9 mouse cellular contexts compared by ENCODE assay signal in genomic region chr9:37013565-37013964, GRCm38 (mm10).
DNase-seq lines count a peak whose midpoint lies in the region; ATAC-seq lines count a peak whose summit lies in the region.
"Had no signal": no experiment of that assay in that cellular context is flagged by ENCODE, and none has a peak within 500 bp of the region (broad histone marks: within the 10 kb centered on the region; RNA-seq: fewer than 3 reads in every experiment).

No protein-coding gene starts in this region.

- peaks cover 11% of the 10 kb centered on the region; the same call in 1 of the 2 replicates for H3K4me1 ChIP-seq in embryonic facial prominence, embryonic 13.5 days
- peaks cover 12 to 28% of the 10 kb centered on the region in 2 experiments for H3K4me1 ChIP-seq in heart, embryonic 14.5 days (ENCODE audit: control insufficient read depth in 2 of 2, insufficient read depth in 2 of 2, low read length in 2 of 2)

- H3K27ac ChIP-seq in embryonic facial prominence, embryonic 13.5 days, result no peak overlapping the region
- H3K27ac ChIP-seq in heart, embryonic 14.5 days (replicated peaks in 1 of 2; ENCODE audit: control insufficient read depth in 1 of 2, insufficient read depth in 1 of 2, low read depth in 2 of 2, low read length in 2 of 2), result no peak overlapping the region

- WGBS in embryonic facial prominence, embryonic 13.5 days, result 22% methylated on average over 8 of the region's 8 CpGs
- 8% methylated on average over 8 of the region's 8 CpGs for WGBS in heart, embryonic 14.5 days

- peak; percentile 25 for DNase-seq in kidney, postnatal 10 days
- no peak for DNase-seq in kidney, adult 11 months
- peak; percentile 69 for DNase-seq in mesoderm, embryonic 11.5 days (ENCODE audit: low read depth, low spot score)
- DNase-seq in spleen, postnatal 14 days (ENCODE audit: low spot score in 2 of 2), result no peak
- DNase-seq in cerebellum, postnatal 36 days, result no peak
- no peak for DNase-seq in lung, postnatal 36 days

- H3K36me3 ChIP-seq in embryonic facial prominence, embryonic 13.5 days, result no peaks in the 10 kb centered on the region
- H3K36me3 ChIP-seq in heart, embryonic 14.5 days (ENCODE audit: control insufficient read depth, insufficient read depth, low read length), result no peaks in the 10 kb centered on the region

- H3K27me3 ChIP-seq in embryonic facial prominence, embryonic 13.5 days, result no peaks in the 10 kb centered on the region
- H3K27me3 ChIP-seq in heart, embryonic 14.5 days (ENCODE audit: control insufficient read depth, insufficient read depth, low read length), result no peaks in the 10 kb centered on the region

- no peak overlapping the region for H3K9ac ChIP-seq in embryonic facial prominence, embryonic 13.5 days
- no peak overlapping the region for H3K9ac ChIP-seq in heart, embryonic 14.5 days (ENCODE audit: low read length)

- no peaks in the 10 kb centered on the region for H3K9me3 ChIP-seq in embryonic facial prominence, embryonic 13.5 days
- no peaks in the 10 kb centered on the region for H3K9me3 ChIP-seq in heart, embryonic 14.5 days (ENCODE audit: control insufficient read depth, low read length)

- 0 out of 2 replicates have a peak, but pooled peaks have one; percentile 37 for ATAC-seq in embryonic facial prominence, embryonic 13.5 days (ENCODE audit: insufficient number of reproducible peaks, insufficient read depth, low FRiP score, low TSS enrichment, low read depth)
- peak; percentile 78 for ATAC-seq in heart, embryonic 14.5 days (ENCODE audit: insufficient number of reproducible peaks, insufficient read depth, low FRiP score, low read depth)
- ATAC-seq: inflammation-experienced regulatory T-cells, adult 6 months had no signal

- H3K4me3 ChIP-seq in embryonic facial prominence, embryonic 13.5 days, result no peak overlapping the region
- no peak overlapping the region for H3K4me3 ChIP-seq in heart, embryonic 14.5 days (ENCODE audit: control insufficient read depth in 1 of 2, insufficient read depth in 1 of 2, low read depth in 1 of 2, low read length in 2 of 2)

- H3K4me2 ChIP-seq in embryonic facial prominence, embryonic 13.5 days, result no peak overlapping the region
- H3K4me2 ChIP-seq in heart, embryonic 14.5 days (ENCODE audit: low read length), result no peak overlapping the region

Comparison
In these comparisons a context has a peak if more than half of its experiments do, and no peak if none do; other contexts are left out.
1. DNase-seq: peak in kidney, postnatal 10 days (single experiment) and mesoderm, embryonic 11.5 days (single experiment); none in kidney, adult 11 months (single experiment), spleen, postnatal 14 days (0 of 2), cerebellum, postnatal 36 days (0 of 2) and lung, postnatal 36 days (single experiment).